Mouse (Mus musculus): ENCODE results near the gene Ccdc114. TPM values are rescaled to one million over a fixed set of nuclear protein-coding genes. Genes with fewer than 3 reads are reported as not detected.

Gene Ccdc114
- polyA plus RNA-seq, 1 experiment from 2014 or later: 3.4 TPM

GRCm38 (mm10) chr7:45902481-45903002 lies 21.3 kb upstream of the Ccdc114 start:
- no peak overlapping the region for H3K4me2 ChIP-seq
- H3K27me3 ChIP-seq: no peaks in the 10 kb centered on the region
- H3K4me3 ChIP-seq: no peak overlapping the region
- H3K9me3 ChIP-seq: no peaks in the 10 kb centered on the region
- ATAC-seq (ENCODE audit: low read depth): no peak
- 0 out of 2 replicates have a peak, but pooled peaks cover 4% of the 10 kb centered on the region for H3K36me3 ChIP-seq
- peaks cover 8% of the 10 kb centered on the region for H3K4me1 ChIP-seq (replicated peaks)
- 82% methylated on average over 12 of the region's 12 CpGs for WGBS
- H3K9ac ChIP-seq: no peak overlapping the region
- 0 out of 2 replicates have a peak overlapping the region, but pooled peaks have one; percentile 9 for H3K27ac ChIP-seq (replicated peaks)

- H3K4me2 ChIP-seq: no peak overlapping the region
- no peaks in the 10 kb centered on the region for H3K9me3 ChIP-seq
- H3K27me3 ChIP-seq: no peaks in the 10 kb centered on the region
- 94% methylated on average over 9 of the region's 9 CpGs for WGBS
- H3K27ac ChIP-seq (replicated peaks): no peak overlapping the region
- H3K36me3 ChIP-seq: peaks cover 36% of the 10 kb centered on the region
- no peaks in the 10 kb centered on the region for H3K4me1 ChIP-seq (replicated peaks)
- no peak for ATAC-seq (ENCODE audit: low read depth)
- no peak overlapping the region for H3K9ac ChIP-seq
- no peak overlapping the region for H3K4me3 ChIP-seq
Observed at GRCm38 (mm10) chr7:45906622-45907021, 17.2 kb upstream of the Ccdc114 start.

- H3K4me1 ChIP-seq (replicated peaks): no peaks in the 10 kb centered on the region
- H3K9ac ChIP-seq: no peak overlapping the region
- H3K4me3 ChIP-seq: no peak overlapping the region
- no peaks in the 10 kb centered on the region for H3K27me3 ChIP-seq
- ATAC-seq (ENCODE audit: low read depth): no peak
- no peak overlapping the region for H3K4me2 ChIP-seq
- no peak overlapping the region for H3K27ac ChIP-seq (replicated peaks)
- H3K36me3 ChIP-seq: peaks cover 38% of the 10 kb centered on the region
- no peaks in the 10 kb centered on the region for H3K9me3 ChIP-seq
Observed at GRCm38 (mm10) chr7:45908384-45908783, 15.5 kb upstream of the Ccdc114 start.

- H3K4me2 ChIP-seq: no peak overlapping the region
- WGBS: 96% methylated on average over 16 of the region's 16 CpGs
- no peaks in the 10 kb centered on the region for H3K9me3 ChIP-seq
- H3K36me3 ChIP-seq: peaks cover 38% of the 10 kb centered on the region
- no peaks in the 10 kb centered on the region for H3K4me1 ChIP-seq (replicated peaks)
- ATAC-seq (ENCODE audit: low read depth): no peak
- no peaks in the 10 kb centered on the region for H3K27me3 ChIP-seq
- H3K9ac ChIP-seq: no peak overlapping the region
- H3K27ac ChIP-seq (replicated peaks): no peak overlapping the region
- H3K4me3 ChIP-seq: no peak overlapping the region
Observed at GRCm38 (mm10) chr7:45909145-45909544, 14.7 kb upstream of the Ccdc114 start.

- no peaks in the 10 kb centered on the region for H3K9me3 ChIP-seq
- H3K27me3 ChIP-seq: no peaks in the 10 kb centered on the region
- peaks cover 22% of the 10 kb centered on the region for H3K4me1 ChIP-seq (replicated peaks)
- no peak overlapping the region for H3K4me2 ChIP-seq
- no peak for ATAC-seq (ENCODE audit: low read depth)
- H3K27ac ChIP-seq (replicated peaks): no peak overlapping the region
- peaks cover 24% of the 10 kb centered on the region for H3K36me3 ChIP-seq
- 87% methylated on average over 6 of the region's 6 CpGs for WGBS
- no peak overlapping the region for H3K9ac ChIP-seq
- no peak overlapping the region for H3K4me3 ChIP-seq
Observed at GRCm38 (mm10) chr7:45914067-45914466, 9.8 kb upstream of the Ccdc114 start.

GRCm38 (mm10) chr7:45915011-45915410 lies 8.9 kb upstream of the Ccdc114 start:
- H3K27me3 ChIP-seq: no peaks in the 10 kb centered on the region
- WGBS: 92% methylated on average over 5 of the region's 5 CpGs
- H3K9me3 ChIP-seq: no peaks in the 10 kb centered on the region
- H3K27ac ChIP-seq (replicated peaks): no peak overlapping the region
- peaks cover 15% of the 10 kb centered on the region for H3K36me3 ChIP-seq
- H3K4me2 ChIP-seq: no peak overlapping the region
- no peak overlapping the region for H3K9ac ChIP-seq
- H3K4me3 ChIP-seq: no peak overlapping the region
- peaks cover 22% of the 10 kb centered on the region for H3K4me1 ChIP-seq (replicated peaks)
- no peak for ATAC-seq (ENCODE audit: low read depth)

- Histone ChIP-seq H3K4me3 (peak overlapping the region; percentile 28), H3K4me2 (peak overlapping the region; percentile 55), H3K27ac (replicated peaks) (peak overlapping the region; percentile 90), H3K9ac (peak overlapping the region; percentile 69), H3K9me3 (no peaks in the 10 kb centered on the region), H3K36me3 (peaks cover 3% of the 10 kb centered on the region), H3K27me3 (no peaks in the 10 kb centered on the region), H3K4me1 (replicated peaks) (peaks cover 27% of the 10 kb centered on the region)
- 34% methylated on average over 26 of the region's 26 CpGs for WGBS
- ATAC-seq (ENCODE audit: low read depth): peak; percentile 85
Observed at GRCm38 (mm10) chr7:45916056-45917003, 7.5 kb upstream of the Ccdc114 start.

- peak; percentile 4; the same call in 1 of the 2 replicates for ATAC-seq (ENCODE audit: low read depth)
- WGBS: 28% methylated on average over 13 of the region's 13 CpGs
Observed at GRCm38 (mm10) chr7:45917004-45917704, 6.7 kb upstream of the Ccdc114 start.

GRCm38 (mm10) chr7:45917926-45918325 lies 5.9 kb upstream of the Ccdc114 start:
- H3K27ac ChIP-seq (replicated peaks): peak overlapping the region; percentile 90; the same call in 1 of the 2 replicates
- 91% methylated on average over 15 of the region's 15 CpGs for WGBS
- no peaks in the 10 kb centered on the region for H3K9me3 ChIP-seq
- peaks cover 34% of the 10 kb centered on the region for H3K4me1 ChIP-seq (replicated peaks)
- no peak overlapping the region for H3K4me3 ChIP-seq
- H3K27me3 ChIP-seq: no peaks in the 10 kb centered on the region
- H3K4me2 ChIP-seq: no peak overlapping the region
- H3K36me3 ChIP-seq: no peaks in the 10 kb centered on the region
- ATAC-seq (ENCODE audit: low read depth): no peak
- peak overlapping the region; percentile 69 for H3K9ac ChIP-seq

More at GRCm38 (mm10) chr7:45917004-45917704, 6.7 kb upstream of the Ccdc114 start:
- no peaks in the 10 kb centered on the region for H3K9me3 ChIP-seq
- H3K4me1 ChIP-seq (replicated peaks): peaks cover 27% of the 10 kb centered on the region
- peak overlapping the region; percentile 90 for H3K27ac ChIP-seq (replicated peaks)
- H3K9ac ChIP-seq: peak overlapping the region; percentile 69
- peak overlapping the region; percentile 55 for H3K4me2 ChIP-seq
- no peaks in the 10 kb centered on the region for H3K36me3 ChIP-seq
- no peaks in the 10 kb centered on the region for H3K27me3 ChIP-seq
- H3K4me3 ChIP-seq: peak overlapping the region; percentile 28; the same call in 1 of the 2 replicates

- 64% methylated on average over 14 of the region's 14 CpGs for WGBS
- 0 out of 2 replicates have a peak overlapping the region, but pooled peaks have one; percentile 44 for H3K4me2 ChIP-seq
- no peaks in the 10 kb centered on the region for H3K9me3 ChIP-seq
- peaks cover 37% of the 10 kb centered on the region for H3K4me1 ChIP-seq (replicated peaks)
- no peak overlapping the region for H3K4me3 ChIP-seq
- H3K9ac ChIP-seq: no peak overlapping the region
- no peaks in the 10 kb centered on the region for H3K36me3 ChIP-seq
- no peak overlapping the region for H3K27ac ChIP-seq (replicated peaks)
- no peaks in the 10 kb centered on the region for H3K27me3 ChIP-seq
- no peak for ATAC-seq (ENCODE audit: low read depth)
Observed at GRCm38 (mm10) chr7:45919083-45919671, 4.7 kb upstream of the Ccdc114 start.

GRCm38 (mm10) chr7:45919761-45920160 lies 4.1 kb upstream of the Ccdc114 start:
- H3K4me3 ChIP-seq: peak overlapping the region; percentile 32; the same call in 1 of the 2 replicates
- peak overlapping the region; percentile 44 for H3K4me2 ChIP-seq
- WGBS: 81% methylated on average over 4 of the region's 4 CpGs
- no peak for ATAC-seq (ENCODE audit: low read depth)
- peaks cover 37% of the 10 kb centered on the region for H3K4me1 ChIP-seq (replicated peaks)
- H3K36me3 ChIP-seq: no peaks in the 10 kb centered on the region
- H3K9me3 ChIP-seq: no peaks in the 10 kb centered on the region
- no peak overlapping the region for H3K27ac ChIP-seq (replicated peaks)
- H3K27me3 ChIP-seq: no peaks in the 10 kb centered on the region
- H3K9ac ChIP-seq: 0 out of 2 replicates have a peak overlapping the region, but pooled peaks have one; percentile 50
